Mouse (Mus musculus) stomach, embryonic 14.5 days (tissue): ENCODE measurements around the gene E2f1. TPM values are rescaled to one million over a fixed set of nuclear protein-coding genes. Genes with fewer than 3 reads are reported as not detected.
A peak's percentile ranks its signal among the peaks of the same experiment; 100 is the strongest.

Experiments used
- ATAC-seq: fragments of 200-750 bp; cut with Nextera tagmentation; 2 replicates; pipeline ENCODE4 v1.8.0; 2017; ENCODE audit warnings: low read depth, moderate TSS enrichment; ENCODE audit not compliant: insufficient number of reproducible peaks, insufficient read depth, low FRiP score
- H3K27ac ChIP-seq: fragments of 300-500 bp; sonication (generic); 2 replicates; pipeline ENCODE4 v1.5.1; 2014; ENCODE audit warnings: mild to moderate bottlenecking, low read length, moderate library complexity, mixed read lengths
- H3K27me3 ChIP-seq: fragments of 300-500 bp; sonication (generic); 2 replicates; pipeline ENCODE4 v1.6.1; 2014; ENCODE audit warnings: low read length, control low read depth, mixed read lengths; ENCODE audit not compliant: control insufficient read depth, insufficient read depth
- H3K36me3 ChIP-seq: fragments of 300-500 bp; sonication (generic); 2 replicates; pipeline ENCODE4 v1.6.1; 2014; ENCODE audit warnings: mild to moderate bottlenecking, control low read depth, low read length, moderate library complexity, mixed read lengths; ENCODE audit not compliant: control insufficient read depth, insufficient read depth
- H3K4me1 ChIP-seq: fragments of 300-500 bp; sonication (generic); 2 replicates; pipeline ENCODE4 v1.6.1; 2014; ENCODE audit warnings: low read length, control low read depth, mixed read lengths; ENCODE audit not compliant: control insufficient read depth, insufficient read depth
- H3K4me2 ChIP-seq: fragments of 300-500 bp; sonication (generic); replicated peaks from 2 replicates; pipeline ENCODE4 v1.6.1; 2014; ENCODE audit warnings: low read depth, low read length, control low read depth
- H3K4me3 ChIP-seq: fragments of 300-500 bp; sonication (generic); 2 replicates; pipeline ENCODE4 v1.5.1; 2014; ENCODE audit warnings: low read depth, low read length, control low read depth
- H3K9ac ChIP-seq: fragments of 300-500 bp; sonication (generic); replicated peaks from 2 replicates; pipeline ENCODE4 v1.6.1; 2014; ENCODE audit warnings: low read depth, mild to moderate bottlenecking, control low read depth, low read length, moderate library complexity, mixed read lengths
- H3K9me3 ChIP-seq: fragments of 300-500 bp; sonication (generic); 2 replicates; pipeline ENCODE4 v1.6.1; 2016; ENCODE audit warnings: low read depth, low read length, control low read depth; ENCODE audit not compliant: control insufficient read depth
- WGBS: fragments of 180-500 bp; shearing (Covaris S2); extraction: QIAGEN DNeasy Blood & Tissue Kit; methylation state at CpG from one replicate; pipeline ENCODE4 v1.1.7; 2014; 5-methylcytosine and 5-hydroxymethylcytosine counted together
- polyA plus RNA-seq: library from polyadenylated mRNA; unstranded; fragments of >200 nt; fragmentation: Nextera tagmentation; extraction: Ambion mirVana; gene quantifications from 2 replicates; pipeline ENCODE4 v1.2.1, GENCODE M21; 2014

The E2f1 gene
- polyA plus RNA-seq, 1 experiment from 2014 or later: 7.4 TPM

- H3K9me3 ChIP-seq: no peaks in the 10 kb centered on the region
- H3K4me1 ChIP-seq: peaks cover 15% of the 10 kb centered on the region
- H3K27ac ChIP-seq: no peak overlapping the region
- peak overlapping the region; percentile 15; the same call in 1 of the 2 replicates for H3K4me2 ChIP-seq
- H3K4me3 ChIP-seq: no peak overlapping the region
- WGBS: 34% methylated on average over 21 of the region's 21 CpGs
- 0 out of 2 replicates have a peak, but pooled peaks cover 12% of the 10 kb centered on the region for H3K27me3 ChIP-seq
- H3K36me3 ChIP-seq: no peaks in the 10 kb centered on the region
- no peak overlapping the region for H3K9ac ChIP-seq
- no peak for ATAC-seq
These were observed 17.8 kb downstream of the E2f1 start for GRCm38 (mm10) chr2:154551927-154552326.

DNA sequence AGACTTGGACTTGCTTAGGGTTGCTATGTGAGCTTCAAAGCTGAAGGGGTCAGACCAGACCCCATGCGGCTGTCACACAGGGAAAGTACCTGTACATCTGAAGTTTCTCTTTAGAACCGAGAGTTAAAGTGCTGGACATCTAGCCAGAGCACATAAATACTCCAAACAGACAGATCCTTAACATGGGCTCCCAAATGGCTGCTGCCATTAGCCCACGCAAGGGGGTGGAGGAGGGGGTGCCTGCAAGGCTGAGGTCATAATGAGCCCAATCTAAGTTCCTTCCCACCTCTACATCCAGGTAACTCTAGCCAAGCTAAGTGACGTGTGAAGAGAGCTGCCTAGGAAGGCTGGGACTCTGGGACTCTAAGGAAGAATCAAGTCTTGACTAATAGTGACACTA is 18.2 kb downstream of the E2f1 start, which contains the start of gene Actl10:
Gene Actl10 (plus strand): TSS at position 301 of the 400 bp plus-strand sequence.
- no peak within 1 kb of the TSS for H3K4me3 ChIP-seq
- peak within 1 kb of the TSS; percentile 15; the same call in 1 of the 2 replicates for H3K4me2 ChIP-seq
- peaks cover 15% of the 10 kb centered on the region for H3K4me1 ChIP-seq
- H3K27ac ChIP-seq: no peak within 1 kb of the TSS
- no peak within 1 kb of the TSS for H3K9ac ChIP-seq
- no peak for ATAC-seq
- 0 out of 2 replicates have a peak, but pooled peaks cover 12% of the 10 kb centered on the region for H3K27me3 ChIP-seq
- H3K36me3 ChIP-seq: no peaks in the 10 kb centered on the region
- 76% methylated on average over 4 of the region's 4 CpGs for WGBS
- no peaks in the 10 kb centered on the region for H3K9me3 ChIP-seq

DNA sequence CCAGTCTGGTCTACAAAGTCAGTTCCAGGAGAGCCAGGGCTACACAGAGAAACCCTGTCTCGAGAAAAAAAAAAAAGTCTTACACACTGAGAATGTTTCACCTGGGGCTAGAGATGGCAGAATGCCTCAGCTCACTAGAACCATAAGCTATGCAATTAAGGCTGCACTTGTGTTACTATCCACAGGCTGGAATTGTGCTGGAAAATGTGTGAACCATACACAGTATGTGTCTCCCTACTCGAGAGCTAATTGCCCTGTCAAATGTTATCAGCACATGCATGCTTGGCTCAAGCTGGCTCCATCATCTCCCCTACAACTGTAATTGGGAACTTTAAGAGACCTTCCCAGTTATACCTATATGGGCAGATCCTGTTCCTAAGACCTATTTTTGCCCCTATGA is 18.8 kb downstream of the E2f1 start:
- H3K27me3 ChIP-seq: 0 out of 2 replicates have a peak, but pooled peaks cover 12% of the 10 kb centered on the region
- no peak overlapping the region for H3K27ac ChIP-seq
- ATAC-seq: no peak
- 82% methylated on average over 2 of the region's 2 CpGs for WGBS
- H3K4me2 ChIP-seq: no peak overlapping the region
- H3K9me3 ChIP-seq: no peaks in the 10 kb centered on the region
- H3K4me1 ChIP-seq: peaks cover 15% of the 10 kb centered on the region
- H3K9ac ChIP-seq: no peak overlapping the region
- H3K36me3 ChIP-seq: no peaks in the 10 kb centered on the region
- H3K4me3 ChIP-seq: no peak overlapping the region

GRCm38 (mm10) chr2:154549886-154550189 is 19.9 kb downstream of the E2f1 start:
- Histone ChIP-seq H3K4me3 (peak overlapping the region; percentile 36), H3K27me3 (0 out of 2 replicates have a peak, but pooled peaks cover 12% of the 10 kb centered on the region), H3K27ac (no peak overlapping the region), H3K36me3 (no peaks in the 10 kb centered on the region), H3K9me3 (no peaks in the 10 kb centered on the region), H3K4me1 (peaks cover 15% of the 10 kb centered on the region), H3K9ac (no peak overlapping the region), H3K4me2 (peak overlapping the region; percentile 92)
- ATAC-seq: no peak
- WGBS: 16% methylated on average over 20 of the region's 20 CpGs

GRCm38 (mm10) chr2:154549127-154549885 is 20.4 kb downstream of the E2f1 start:
- H3K27me3 ChIP-seq: 0 out of 2 replicates have a peak, but pooled peaks cover 12% of the 10 kb centered on the region
- ATAC-seq: peak; percentile 78
- 3% methylated on average over 48 of the region's 48 CpGs for WGBS

GRCm38 (mm10) chr2:154548688-154549087 is 21.0 kb downstream of the E2f1 start:
- Histone ChIP-seq H3K4me3 (no peak overlapping the region), H3K36me3 (no peaks in the 10 kb centered on the region), H3K9ac (no peak overlapping the region), H3K4me1 (peaks cover 15% of the 10 kb centered on the region), H3K27me3 (0 out of 2 replicates have a peak, but pooled peaks cover 12% of the 10 kb centered on the region), H3K4me2 (no peak overlapping the region), H3K9me3 (no peaks in the 10 kb centered on the region), H3K27ac (no peak overlapping the region)
- WGBS: 53% methylated on average over 3 of the region's 3 CpGs
- no peak for ATAC-seq

More at GRCm38 (mm10) chr2:154549127-154549885, 20.4 kb downstream of the E2f1 start:
- peak overlapping the region; percentile 36 for H3K4me3 ChIP-seq
- peak overlapping the region; percentile 92 for H3K4me2 ChIP-seq
- no peaks in the 10 kb centered on the region for H3K9me3 ChIP-seq
- H3K4me1 ChIP-seq: peaks cover 15% of the 10 kb centered on the region
- H3K27ac ChIP-seq: no peak overlapping the region
- H3K9ac ChIP-seq: peak overlapping the region; percentile 42; the same call in 1 of the 2 replicates
- H3K36me3 ChIP-seq: no peaks in the 10 kb centered on the region

DNA sequence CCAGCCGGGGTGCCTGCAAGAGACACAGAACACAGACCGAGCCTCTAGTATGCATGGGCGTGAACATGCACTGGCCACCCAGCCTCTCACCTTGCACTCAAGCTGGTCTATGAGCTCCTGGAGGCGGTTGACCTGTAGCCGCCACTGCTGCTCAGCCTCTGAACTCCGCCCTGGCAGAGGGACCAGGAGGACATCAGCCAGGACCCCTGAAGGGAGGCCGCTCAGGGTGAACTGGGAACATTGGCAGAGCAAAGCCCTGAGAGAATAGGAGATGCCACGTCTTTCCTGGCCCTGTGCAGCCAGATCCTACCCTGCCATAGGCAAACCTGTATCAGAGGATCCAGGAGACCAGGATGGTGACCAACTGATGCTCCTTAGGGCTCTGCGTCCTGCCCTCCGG is 23.0 kb downstream of the E2f1 start, which contains the start of gene 1700003F12Rik:
Gene 1700003F12Rik (plus strand): TSS at position 375 of the 400 bp plus-strand sequence.
- Histone ChIP-seq H3K27me3 (0 out of 2 replicates have a peak, but pooled peaks cover 8% of the 10 kb centered on the region), H3K4me2 (no peak within 1 kb of the TSS), H3K4me1 (peaks cover 10% of the 10 kb centered on the region), H3K9ac (no peak within 1 kb of the TSS), H3K4me3 (no peak within 1 kb of the TSS), H3K9me3 (no peaks in the 10 kb centered on the region), H3K27ac (no peak within 1 kb of the TSS), H3K36me3 (no peaks in the 10 kb centered on the region)
- WGBS: 87% methylated on average over 10 of the region's 10 CpGs
- no peak for ATAC-seq

GRCm38 (mm10) chr2:154543567-154544347 is 25.9 kb downstream of the E2f1 start:
- no peak for ATAC-seq
- 82% methylated on average over 9 of the region's 9 CpGs for WGBS
- no peaks in the 10 kb centered on the region for H3K4me1 ChIP-seq
- H3K4me3 ChIP-seq: no peak overlapping the region
- no peaks in the 10 kb centered on the region for H3K36me3 ChIP-seq
- no peaks in the 10 kb centered on the region for H3K9me3 ChIP-seq
- H3K27me3 ChIP-seq: no peaks in the 10 kb centered on the region
- no peak overlapping the region for H3K9ac ChIP-seq
- no peak overlapping the region for H3K4me2 ChIP-seq
- H3K27ac ChIP-seq: peak overlapping the region; percentile 10; the same call in 1 of the 2 replicates
